Mouse (Mus musculus) midbrain, postnatal 0 days (tissue): Measurements from ENCODE around the gene Cntn4. TPM values are rescaled to one million over a fixed set of nuclear protein-coding genes. Genes with fewer than 3 reads are reported as not detected.

ENCODE experiments used
- ATAC-seq: fragments of 200-750 bp; cut with Nextera tagmentation; 2 replicates; pipeline ENCODE4 v1.8.0; 2017; ENCODE audit warnings: moderate number of reproducible peaks, mild to moderate bottlenecking, moderate TSS enrichment, moderate library complexity; ENCODE audit not compliant: low FRiP score
- DNase-seq: peaks from one replicate; pipeline ENCODE4 v3.0.0-alpha.2; 2015; ENCODE audit warnings: low spot score
- H3K27ac ChIP-seq: fragments of 300-500 bp; sonication (generic); 2 replicates; pipeline ENCODE4 v1.5.1; 2014; ENCODE audit warnings: low read depth, mild to moderate bottlenecking, low read length, mixed read lengths
- H3K27me3 ChIP-seq: fragments of 300-500 bp; sonication (generic); 2 replicates; pipeline ENCODE4 v1.6.1; 2014; ENCODE audit warnings: low read length, control low read depth, mixed read lengths; ENCODE audit not compliant: insufficient read depth
- H3K36me3 ChIP-seq: fragments of 300-500 bp; sonication (generic); 2 replicates; pipeline ENCODE4 v1.6.1; 2014; ENCODE audit warnings: low read length, control low read depth, mixed read lengths; ENCODE audit not compliant: insufficient read depth
- H3K4me1 ChIP-seq: fragments of 300-500 bp; sonication (generic); 2 replicates; pipeline ENCODE4 v1.6.1; 2014; ENCODE audit warnings: mild to moderate bottlenecking, control low read depth, antibody characterized with exemption, low read length, mixed read lengths; ENCODE audit not compliant: insufficient read depth
- H3K4me2 ChIP-seq: fragments of 300-500 bp; sonication (generic); 2 replicates; pipeline ENCODE4 v1.6.1; 2014; ENCODE audit warnings: low read depth, mild to moderate bottlenecking, low read length, mixed read lengths; ENCODE audit not compliant: poor library complexity, severe bottlenecking
- H3K4me3 ChIP-seq: fragments of 300-500 bp; sonication (generic); 2 replicates; pipeline ENCODE4 v1.5.1; 2014; ENCODE audit warnings: low read depth, mild to moderate bottlenecking, low read length, moderate library complexity
- H3K9ac ChIP-seq: fragments of 300-500 bp; sonication (generic); replicated peaks from 2 replicates; pipeline ENCODE4 v1.6.1; 2014; ENCODE audit warnings: mild to moderate bottlenecking, low read length, moderate library complexity, mixed read lengths; ENCODE audit not compliant: poor library complexity, severe bottlenecking
- H3K9me3 ChIP-seq: fragments of 300-500 bp; sonication (generic); 2 replicates; pipeline ENCODE4 v1.6.1; 2016; ENCODE audit warnings: low read length, control low read depth
- CTCF ChIP-seq: IDR thresholded peaks from 2 replicates; pipeline ENCODE4 v1.5.1; 2016; ENCODE audit warnings: antibody characterized with exemption, mild to moderate bottlenecking
- WGBS: fragments of 180-500 bp; shearing (Covaris S2); extraction: QIAGEN DNeasy Blood & Tissue Kit; methylation state at CpG from one replicate; pipeline ENCODE4 v1.1.7; 2014; 5-methylcytosine and 5-hydroxymethylcytosine counted together
- polyA plus RNA-seq: library from polyadenylated mRNA; unstranded; fragments of >200 nt; fragmentation: Nextera tagmentation; extraction: Ambion mirVana; gene quantifications from 2 replicates; pipeline ENCODE4 v1.2.1, GENCODE M21; 2015
- total RNA-seq: library from RNA; depleted of rRNA; stranded (reverse); fragments of >200 nt; gene quantifications from 2 replicates; pipeline ENCODE4 v1.2.3, GENCODE M21; 2014

Cntn4 gene
- total and polyA plus RNA-seq, 2 experiments from 2014 or later = 22.3 to 28.5 TPM

GRCm38 (mm10) chr6:106745673-106746394 lies 1068.4 kb downstream of the Cntn4 start:
- WGBS = 83% methylated on average over 7 of the region's 7 CpGs
- no peak for DNase-seq

GRCm38 (mm10) chr6:106747251-106747650 lies 1069.8 kb downstream of the Cntn4 start:
- H3K27ac ChIP-seq = no peak overlapping the region
- H3K4me1 ChIP-seq = no peaks in the 10 kb centered on the region
- 97% methylated on average over 5 of the region's 5 CpGs for WGBS
- TF ChIP-seq CTCF = no peak
- H3K9me3 ChIP-seq = no peaks in the 10 kb centered on the region
- no peak overlapping the region for H3K9ac ChIP-seq
- no peak overlapping the region for H3K4me2 ChIP-seq
- DNase-seq (no peak), ATAC-seq (no peak)
- no peaks in the 10 kb centered on the region for H3K27me3 ChIP-seq
- no peaks in the 10 kb centered on the region for H3K36me3 ChIP-seq
- H3K4me3 ChIP-seq = no peak overlapping the region

More at GRCm38 (mm10) chr6:106745673-106746394, 1068.4 kb downstream of the Cntn4 start:
- H3K4me2 ChIP-seq = no peak overlapping the region
- no peak overlapping the region for H3K27ac ChIP-seq
- no peak for TF ChIP-seq CTCF
- H3K9ac ChIP-seq = no peak overlapping the region
- ATAC-seq = no peak
- no peaks in the 10 kb centered on the region for H3K9me3 ChIP-seq
- H3K4me1 ChIP-seq = no peaks in the 10 kb centered on the region
- no peaks in the 10 kb centered on the region for H3K36me3 ChIP-seq
- no peak overlapping the region for H3K4me3 ChIP-seq
- H3K27me3 ChIP-seq = no peaks in the 10 kb centered on the region

GRCm38 (mm10) chr6:106747804-106748203 lies 1070.3 kb downstream of the Cntn4 start:
- 81% methylated on average over 3 of the region's 3 CpGs for WGBS
- no peak for TF ChIP-seq CTCF
- H3K27ac ChIP-seq = no peak overlapping the region
- H3K9me3 ChIP-seq = no peaks in the 10 kb centered on the region
- H3K4me2 ChIP-seq = no peak overlapping the region
- ATAC-seq = no peak
- no peak overlapping the region for H3K9ac ChIP-seq
- no peak overlapping the region for H3K4me3 ChIP-seq
- no peak for DNase-seq
- H3K36me3 ChIP-seq = no peaks in the 10 kb centered on the region
- H3K4me1 ChIP-seq = no peaks in the 10 kb centered on the region
- no peaks in the 10 kb centered on the region for H3K27me3 ChIP-seq
